Mouse (Mus musculus) spleen, postnatal 14 days (tissue): Measurements from ENCODE around the gene Bak1.

Source experiments
- DNase-seq, 2 experiments: peaks; one replicate each; pipeline ENCODE4 v3.0.0; 2021 to 2022; ENCODE audit warnings: low spot score in 2 of 2

Gene Bak1

GRCm38 (mm10) chr17:27048445-27049239 is 19.8 kb upstream of the Bak1 start:
- DNase-seq: no peak

DNA sequence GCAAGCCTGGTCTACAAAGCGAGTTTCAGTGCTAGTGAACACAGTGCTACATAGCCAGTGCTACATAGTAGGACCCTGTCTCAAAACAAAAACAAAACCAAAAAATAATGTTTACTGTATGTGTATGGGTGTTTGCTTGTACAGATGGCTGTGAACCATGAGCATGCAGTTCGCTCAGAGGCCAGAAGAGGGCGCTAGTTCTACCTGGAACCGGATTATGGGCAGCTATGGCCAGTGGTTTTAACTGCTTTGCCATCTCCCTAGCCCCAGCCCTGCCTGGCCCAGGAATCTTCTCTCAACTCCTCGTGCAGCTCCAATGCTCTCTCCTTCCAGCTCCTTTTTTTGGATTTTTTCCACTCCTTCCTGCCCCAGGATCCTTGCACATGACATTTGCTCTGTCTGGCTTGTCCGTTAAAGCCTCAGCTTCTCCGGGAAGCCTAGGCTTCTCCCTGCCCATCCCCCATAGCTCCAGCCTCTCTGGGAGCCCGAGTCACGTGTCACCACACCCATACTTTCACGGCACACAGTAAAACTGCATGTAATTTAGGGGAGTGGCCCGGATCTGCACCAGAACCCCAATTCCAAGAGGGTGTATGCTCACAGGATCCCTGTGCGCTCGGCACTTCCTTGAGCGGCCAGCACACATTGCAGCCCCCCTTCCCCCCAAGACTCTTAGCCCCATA is 19.1 kb upstream of the Bak1 start:
- DNase-seq: no peak

- DNase-seq: no peak
Observed at GRCm38 (mm10) chr17:27045164-27045563, 16.4 kb upstream of the Bak1 start.

DNA sequence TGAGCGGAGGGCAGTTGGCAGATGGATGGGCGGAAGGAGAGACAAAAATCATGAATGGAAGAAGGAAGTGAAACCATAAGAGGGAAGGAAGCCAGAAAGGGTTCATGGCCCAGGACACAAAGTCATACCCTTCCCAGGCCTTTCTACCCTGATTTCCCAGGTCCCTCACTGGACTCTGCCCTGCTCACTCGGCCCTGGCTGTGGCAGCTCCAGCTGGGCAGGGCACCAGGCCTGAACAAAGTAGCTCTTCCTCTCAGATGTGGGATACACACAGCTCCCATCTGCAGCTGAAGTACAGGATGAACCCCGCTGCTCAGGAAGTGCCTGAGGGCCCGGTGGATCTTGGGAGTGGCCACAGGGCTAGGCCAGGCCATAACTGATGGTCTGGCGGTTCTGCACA is 14.0 kb upstream of the Bak1 start:
- DNase-seq: no peak

DNA sequence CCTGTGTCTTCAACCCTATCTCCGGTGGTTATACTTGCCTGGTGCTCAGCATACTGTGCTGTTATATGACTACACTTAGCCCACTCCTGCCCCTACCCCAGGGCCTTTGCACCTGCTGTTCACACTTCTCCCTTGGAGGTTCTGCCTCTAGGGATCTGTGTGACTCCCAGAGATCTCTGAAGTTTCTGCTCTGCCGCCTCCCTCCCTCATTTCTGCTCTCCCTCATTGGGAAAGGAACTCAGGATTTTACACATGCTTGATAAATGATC is 12.9 kb upstream of the Bak1 start:
- no peak for DNase-seq

- no peak for DNase-seq
Observed at GRCm38 (mm10) chr17:27041046-27041786, 12.4 kb upstream of the Bak1 start.

DNA sequence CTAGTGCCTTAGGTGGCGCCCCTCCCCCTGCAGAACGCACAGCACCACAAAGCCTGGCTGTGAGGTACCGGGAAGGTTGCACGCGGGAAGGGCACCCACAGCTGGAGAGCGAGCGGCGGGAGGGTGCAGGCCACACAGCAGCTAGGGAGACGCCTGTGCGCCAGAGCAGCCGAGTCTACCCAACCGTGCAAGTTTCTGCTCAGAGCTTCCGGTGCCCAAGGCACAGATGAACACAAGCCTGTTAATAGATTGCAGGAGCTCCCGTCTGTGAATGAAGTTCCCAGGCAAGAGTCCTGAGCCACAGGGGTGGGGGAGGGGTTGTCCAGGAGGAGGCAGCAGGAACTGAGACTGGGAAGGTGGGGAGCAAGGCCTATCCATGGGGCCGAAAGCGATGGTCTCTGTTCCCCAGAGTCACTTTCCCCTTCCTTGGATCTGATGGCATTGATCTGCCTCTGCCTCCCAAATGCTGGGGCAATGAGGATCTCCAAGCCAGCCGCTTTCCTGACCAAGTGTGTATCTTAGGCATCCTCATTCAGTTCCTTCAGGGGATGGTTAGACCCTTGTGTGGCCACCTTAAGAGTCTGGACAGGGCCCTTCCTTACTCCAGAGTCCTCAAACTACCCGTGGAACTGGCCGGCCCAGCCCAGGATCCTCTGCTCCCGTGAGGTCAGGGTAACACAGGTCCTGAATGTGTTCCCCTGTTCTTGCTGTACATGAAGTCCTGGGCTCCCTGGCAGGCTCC is 11.7 kb upstream of the Bak1 start:
- DNase-seq: no peak

DNA sequence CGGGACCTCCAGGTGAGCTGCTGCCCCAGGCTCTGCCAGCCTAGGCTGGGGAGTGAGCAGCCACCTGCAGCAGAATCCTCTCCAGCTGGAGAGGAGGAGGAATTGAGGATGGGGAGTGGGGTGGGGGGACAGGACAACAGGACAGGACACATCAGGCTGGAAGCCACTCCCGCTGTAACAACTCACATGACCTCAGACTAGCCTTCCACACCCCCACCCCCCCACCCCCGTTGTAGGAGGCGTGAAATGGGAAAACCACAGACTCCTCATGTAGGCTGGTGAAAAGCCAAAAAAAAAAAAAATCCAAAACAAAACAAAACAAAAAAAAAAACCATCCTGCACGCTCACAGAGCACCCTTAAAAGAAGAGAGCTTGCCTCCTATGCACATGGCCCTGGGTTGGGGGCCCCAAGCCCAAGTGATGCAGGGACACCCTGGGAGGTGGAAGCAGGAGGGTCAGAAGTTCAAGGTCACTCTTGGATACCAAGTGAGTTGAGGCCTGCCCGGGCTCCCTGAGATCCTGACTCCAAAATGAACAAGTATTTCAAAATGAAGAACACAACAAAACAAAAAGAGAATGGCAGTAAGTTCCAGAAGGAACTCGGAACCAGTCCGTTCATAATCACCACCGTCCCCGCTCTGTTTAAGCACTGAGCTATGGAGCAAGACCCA is 10.8 kb upstream of the Bak1 start:
- no peak for DNase-seq

DNA sequence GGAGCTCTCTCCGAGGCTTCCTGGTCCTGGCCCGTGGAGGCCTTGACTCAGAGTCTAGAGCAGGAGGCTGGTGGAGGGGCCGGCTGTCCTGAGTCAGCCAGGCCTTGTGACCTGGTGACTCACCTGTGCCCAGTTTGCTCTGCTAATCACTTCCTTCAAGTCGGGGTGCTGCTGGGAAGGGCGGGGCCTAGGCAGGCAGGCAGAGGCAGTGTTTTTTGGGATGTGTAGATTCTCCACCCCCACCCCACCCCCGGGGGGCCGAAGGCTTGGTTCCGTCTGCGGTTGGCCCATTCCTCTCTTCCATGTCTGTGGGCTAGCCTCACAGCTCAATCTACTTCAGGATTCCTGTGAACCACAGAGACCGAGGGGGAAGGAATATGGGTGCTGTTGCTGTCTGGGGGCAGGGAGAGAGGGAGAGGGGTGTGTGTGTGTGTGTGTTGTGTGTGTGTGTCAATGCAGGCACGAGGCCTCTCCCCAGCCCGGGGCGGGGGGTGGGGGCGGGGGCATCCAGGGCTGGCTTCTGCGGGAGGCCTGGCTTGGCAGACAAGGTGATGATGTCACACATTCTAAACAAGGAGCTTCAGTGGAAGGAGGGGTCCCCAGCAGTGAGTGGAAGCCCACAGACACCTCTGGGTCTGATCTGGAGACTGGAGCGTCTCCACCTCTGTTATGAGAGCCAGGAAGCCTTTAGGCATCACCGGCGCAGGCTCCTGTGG is 9.7 kb upstream of the Bak1 start:
- DNase-seq: no peak

DNA sequence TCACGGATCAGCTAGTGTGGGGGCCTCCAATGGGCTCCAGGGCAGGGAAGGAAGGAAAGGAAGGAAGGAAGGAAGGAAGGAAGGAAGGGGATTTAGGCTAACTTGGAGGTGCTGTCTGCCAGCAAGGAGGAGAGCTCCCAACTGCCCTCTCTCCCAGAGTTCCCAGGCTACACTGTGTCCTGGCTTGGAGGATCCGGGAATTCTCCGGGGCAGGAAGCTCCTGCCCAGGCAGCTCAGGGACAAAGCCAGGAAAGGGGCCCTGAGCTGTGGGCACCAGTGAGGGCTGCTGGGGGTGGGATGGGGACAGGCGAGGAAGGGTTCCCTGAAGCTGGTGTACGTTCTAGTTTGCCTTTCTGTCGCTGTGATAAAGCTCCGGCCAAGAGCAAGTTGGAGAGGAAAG is 7.7 kb upstream of the Bak1 start:
- no peak for DNase-seq

DNA sequence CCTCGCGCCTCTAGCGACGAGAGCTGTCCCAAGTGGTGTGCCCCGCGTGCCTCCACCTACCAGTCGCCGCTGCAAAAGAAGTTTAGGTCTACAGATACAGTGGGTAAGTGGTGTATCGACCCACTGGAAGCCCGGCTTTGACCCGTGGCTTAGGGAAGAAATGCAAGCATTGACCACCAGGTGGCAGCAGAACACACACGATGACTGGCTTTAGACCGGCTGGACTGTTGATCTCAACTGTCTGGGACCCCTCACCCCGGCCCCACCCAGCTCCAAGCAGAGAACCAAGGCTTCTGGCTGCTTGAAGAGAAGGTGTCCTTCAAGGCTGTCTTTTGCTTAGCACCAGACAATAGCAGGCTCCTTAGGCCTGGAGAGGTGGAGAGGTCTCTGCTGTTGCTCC is 4.1 kb upstream of the Bak1 start:
- DNase-seq: peak; percentile 61 to 76

- no peak for DNase-seq
Observed at GRCm38 (mm10) chr17:27032328-27032727, 3.5 kb upstream of the Bak1 start.

- DNase-seq: no peak
Observed at GRCm38 (mm10) chr17:27030896-27031295, 2.1 kb upstream of the Bak1 start.

DNA sequence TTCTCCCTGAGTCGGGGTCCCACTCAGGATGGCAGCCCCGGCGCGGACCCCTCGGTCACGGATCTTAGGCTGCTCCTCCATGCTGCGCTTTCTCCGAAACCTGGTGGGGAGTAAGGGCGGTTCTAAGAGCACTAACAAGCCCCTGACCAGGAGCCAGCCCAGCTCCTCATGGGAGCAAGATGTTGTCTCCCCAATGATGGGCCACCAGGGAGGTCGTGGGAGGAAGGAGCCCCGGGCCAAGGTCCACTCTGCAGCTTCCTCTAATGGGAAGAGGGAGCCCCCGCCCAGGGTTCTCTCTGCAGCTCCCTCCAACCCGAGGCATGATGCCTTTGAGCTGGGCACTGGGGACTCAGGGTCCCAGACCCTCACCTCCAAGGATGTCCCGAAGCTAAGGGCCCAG is 622 bp upstream of the Bak1 start:
- no peak for DNase-seq

GRCm38 (mm10) chr17:27028284-27028795 is 469 bp downstream of the Bak1 start:
- peak; percentile 84 to 91 for DNase-seq

DNA sequence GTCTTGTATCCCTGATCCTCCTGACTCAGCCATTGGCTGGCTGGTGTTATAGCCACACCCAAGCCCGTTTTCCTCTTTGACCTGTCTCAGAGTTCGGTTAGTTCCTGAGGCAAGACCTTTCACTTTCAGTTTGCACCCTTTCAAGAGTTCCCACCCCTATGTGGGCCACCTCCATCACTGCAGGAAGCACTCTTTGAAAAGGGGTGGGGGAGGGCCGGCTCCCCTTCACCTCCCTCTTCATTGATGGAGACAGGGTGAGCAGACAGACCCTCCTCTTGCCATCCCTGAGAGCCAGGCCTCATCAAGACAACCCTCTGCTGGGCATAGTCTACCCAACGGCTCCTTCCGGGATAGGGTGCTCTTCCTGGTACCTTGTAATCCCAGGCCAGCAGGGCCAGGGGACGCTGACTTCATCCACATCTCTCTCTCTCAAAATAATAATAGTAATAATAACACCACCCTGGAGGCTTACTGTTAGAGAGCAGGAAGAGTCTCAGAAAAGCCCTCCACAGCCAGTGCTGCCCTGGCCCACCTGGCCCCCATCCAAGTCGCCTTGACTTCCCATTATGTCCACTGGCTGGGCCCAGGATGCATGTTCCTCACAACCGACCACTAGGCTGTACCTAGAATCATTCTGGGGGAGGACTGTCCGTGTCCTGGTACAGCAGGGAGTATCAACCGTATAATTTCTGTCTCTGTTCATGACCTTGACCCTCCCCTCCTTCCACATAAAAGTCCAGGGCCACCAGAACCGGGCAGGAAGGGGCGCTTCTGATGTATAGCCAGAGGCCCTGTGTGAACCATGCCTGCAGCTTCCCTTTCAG is 1.1 kb downstream of the Bak1 start:
- peak in 1 of 2 experiments; percentile 28 for DNase-seq

DNA sequence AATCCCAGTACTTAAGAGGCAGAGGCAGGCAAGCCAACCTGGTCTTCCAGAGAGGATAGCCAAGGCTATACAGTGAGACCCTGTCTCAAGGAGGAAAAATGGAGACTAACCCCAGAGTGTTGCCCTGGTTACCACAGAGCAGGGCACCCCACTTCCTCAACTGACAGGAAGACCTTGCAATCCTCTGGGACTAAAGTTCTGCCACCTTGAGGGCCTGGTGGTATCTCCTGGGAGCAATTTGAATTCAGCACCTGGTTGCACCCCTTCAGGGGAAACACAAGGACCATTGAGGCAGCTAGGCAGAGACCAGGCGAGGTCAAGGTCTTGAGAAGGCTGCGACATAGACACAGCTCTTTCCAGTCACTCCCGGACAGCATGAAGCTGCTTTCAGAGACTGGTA is 2.9 kb downstream of the Bak1 start:
- no peak for DNase-seq

- DNase-seq: no peak
Observed at GRCm38 (mm10) chr17:27025326-27025902, 3.4 kb downstream of the Bak1 start.

DNA sequence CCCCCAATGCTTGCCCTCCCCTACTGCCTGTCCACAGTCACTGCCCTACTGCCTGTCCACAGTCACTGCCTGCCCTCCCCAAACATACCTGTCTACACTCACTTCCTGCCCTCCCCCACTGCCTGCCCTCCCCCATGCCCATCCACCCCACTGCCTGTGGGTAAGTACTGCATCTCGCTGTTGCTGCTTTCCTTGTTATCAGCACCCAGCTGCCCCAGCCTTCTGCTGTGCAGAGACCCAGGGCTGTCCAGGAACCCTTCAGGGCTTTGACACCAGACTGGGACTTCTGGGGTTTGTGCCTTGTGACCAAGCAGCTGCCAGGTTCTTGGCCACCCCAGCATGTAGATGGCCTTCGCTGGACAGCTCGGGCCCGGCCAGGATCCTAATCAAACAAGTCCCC is 5.5 kb downstream of the Bak1 start:
- DNase-seq: no peak

DNA sequence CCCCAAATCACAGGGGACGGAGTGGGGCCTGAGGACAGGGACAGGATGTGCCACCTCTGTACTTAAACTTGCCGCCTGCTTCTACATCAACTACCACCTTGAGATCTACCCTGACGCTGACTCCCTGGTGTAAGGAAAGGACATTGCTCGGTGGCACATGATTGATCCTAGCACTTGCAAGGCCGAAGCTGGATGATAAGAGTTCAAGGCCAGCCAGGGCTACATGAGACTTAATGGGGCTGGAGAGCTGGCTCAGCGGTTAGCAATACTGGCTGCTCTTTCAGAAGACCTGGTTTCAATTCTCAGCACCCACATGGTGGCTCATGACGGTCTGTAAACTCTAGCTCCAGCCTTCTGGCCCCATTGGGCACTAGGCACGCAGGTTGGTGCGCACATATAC is 7.1 kb downstream of the Bak1 start:
- no peak for DNase-seq
